Mouse (Mus musculus) retina, postnatal 1 day (tissue): ENCODE data around the gene Pik3cb.
A peak's percentile ranks its signal among the peaks of the same experiment; 100 is the strongest.

Experiments used
- DNase-seq: peaks from one replicate; pipeline ENCODE4 v3.0.0-alpha.2; 2012

Pik3cb gene

GRCm38 (mm10) chr9:99140063-99140882, at the start of gene Pik3cb:
Pik3cb (minus strand) TSS chr9:99140621.
- DNase-seq, result peak; percentile 95

- DNase-seq, result no peak
Measured at GRCm38 (mm10) chr9:99183043-99183670, 42.7 kb upstream of the Pik3cb start.

GRCm38 (mm10) chr9:99182121-99182520, 41.7 kb upstream of the Pik3cb start:
- no peak for DNase-seq

- DNase-seq, result peak; percentile 53
Measured at GRCm38 (mm10) chr9:99180272-99180671, 39.9 kb upstream of the Pik3cb start.

DNA sequence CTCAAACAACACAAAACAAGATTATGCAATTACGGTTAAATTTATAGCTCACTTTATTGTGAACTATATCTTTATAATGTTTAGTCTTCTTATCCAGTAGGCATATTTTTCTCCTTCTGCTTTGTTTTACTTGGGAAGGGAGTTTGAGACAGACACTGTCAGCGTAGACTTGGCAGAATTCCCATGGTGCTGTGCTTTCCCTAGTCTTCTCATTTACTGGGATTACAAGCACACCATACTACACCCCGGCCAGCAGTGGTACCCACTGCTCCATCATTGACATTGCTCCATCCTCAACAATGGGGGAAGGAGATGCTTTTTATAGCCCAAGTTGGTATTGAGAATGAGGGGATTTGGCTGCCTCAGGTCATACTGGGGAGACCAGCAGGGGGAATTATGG, 38.3 kb upstream of the Pik3cb start:
- DNase-seq, result no peak

DNA sequence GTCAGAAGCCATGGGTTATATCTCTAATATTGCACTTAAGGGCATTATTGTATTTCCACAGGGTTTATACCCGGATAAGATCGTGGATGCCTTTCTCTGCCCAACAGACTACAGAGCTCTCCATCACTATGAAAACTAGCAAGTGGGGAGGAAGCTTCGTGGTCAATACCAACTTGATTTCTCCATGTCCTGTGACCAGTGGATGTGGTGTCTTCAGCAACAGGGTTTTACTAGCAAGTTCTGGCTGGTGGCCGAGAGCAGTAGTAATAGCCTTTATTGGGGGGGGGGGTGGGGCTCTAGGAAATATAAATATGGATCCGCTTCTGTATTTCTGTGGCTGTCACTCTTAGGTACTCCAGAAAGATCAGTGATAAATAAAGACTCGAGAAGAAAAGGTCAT, 35.4 kb upstream of the Pik3cb start:
- DNase-seq, result no peak

GRCm38 (mm10) chr9:99172811-99173210, 32.4 kb upstream of the Pik3cb start:
- no peak for DNase-seq

DNA sequence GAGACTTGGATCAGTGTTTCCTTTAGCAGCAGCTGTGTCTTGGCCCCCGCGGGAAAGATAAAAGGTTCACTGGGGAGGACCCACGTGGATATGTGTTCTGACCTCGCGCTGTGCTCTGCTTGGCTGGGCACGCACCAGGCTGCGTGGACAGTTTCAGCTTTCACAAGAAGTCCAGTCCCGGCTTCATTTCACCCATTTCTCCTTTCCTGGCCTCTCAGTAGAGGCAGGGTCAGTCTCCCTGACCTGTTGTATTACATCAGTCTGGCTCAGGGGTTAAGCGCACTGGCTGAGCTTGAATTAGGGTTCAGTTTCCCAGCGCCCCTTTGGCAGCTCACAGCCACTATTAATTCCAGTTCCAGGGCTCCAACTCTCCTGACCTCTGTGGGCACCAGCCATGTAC, 30.8 kb upstream of the Pik3cb start:
- DNase-seq, result no peak

GRCm38 (mm10) chr9:99169029-99169428, 28.6 kb upstream of the Pik3cb start:
- no peak for DNase-seq

DNA sequence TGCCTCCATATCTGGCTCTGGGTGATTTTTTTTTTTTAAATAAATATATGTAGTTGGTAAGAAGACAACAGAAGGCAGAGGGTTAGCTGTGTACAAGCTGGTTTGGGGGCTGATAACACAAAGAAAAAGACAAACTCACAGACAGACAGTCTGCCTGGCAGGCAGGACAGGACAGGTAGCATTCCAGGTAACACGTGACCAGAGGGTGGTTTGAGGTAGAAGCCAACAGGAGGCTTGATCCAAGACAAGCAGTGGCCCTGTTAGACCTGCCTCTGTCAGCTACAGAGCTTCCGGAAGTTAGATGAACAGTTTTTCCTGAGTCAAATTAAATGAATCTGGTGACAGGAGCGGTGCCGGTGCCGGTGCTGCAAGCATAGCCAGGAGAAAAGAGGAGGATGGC, 26.5 kb upstream of the Pik3cb start:
- DNase-seq, result no peak

GRCm38 (mm10) chr9:99165956-99166355, 25.5 kb upstream of the Pik3cb start:
- DNase-seq, result no peak

DNA sequence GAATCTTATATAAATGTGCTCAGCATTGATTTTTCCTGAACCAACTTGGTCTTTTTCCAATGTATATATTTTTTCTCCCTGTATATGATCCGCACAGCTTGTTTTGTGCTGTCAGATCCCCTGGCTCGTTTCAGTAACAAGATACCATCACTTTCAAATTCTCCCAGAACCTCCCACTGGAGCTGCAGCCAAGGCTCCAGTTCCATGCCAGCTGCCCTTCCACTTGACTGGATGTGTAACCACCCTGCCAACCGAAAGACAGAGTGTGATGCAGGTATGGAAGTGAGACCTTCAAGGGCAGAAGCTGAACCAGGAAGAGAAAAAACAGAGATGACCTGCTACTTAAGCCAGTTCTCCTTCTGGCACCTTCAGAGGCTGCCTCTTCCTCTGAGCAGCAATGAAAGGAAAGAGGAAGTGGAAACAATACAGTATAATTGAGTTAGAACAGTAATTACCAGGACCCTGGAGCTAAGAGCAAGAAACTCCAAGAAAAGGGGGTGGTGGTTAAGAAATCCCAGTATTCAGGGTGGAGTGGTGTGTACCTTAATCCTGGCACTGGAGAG, 24.3 kb upstream of the Pik3cb start:
- peak; percentile 42 for DNase-seq

DNA sequence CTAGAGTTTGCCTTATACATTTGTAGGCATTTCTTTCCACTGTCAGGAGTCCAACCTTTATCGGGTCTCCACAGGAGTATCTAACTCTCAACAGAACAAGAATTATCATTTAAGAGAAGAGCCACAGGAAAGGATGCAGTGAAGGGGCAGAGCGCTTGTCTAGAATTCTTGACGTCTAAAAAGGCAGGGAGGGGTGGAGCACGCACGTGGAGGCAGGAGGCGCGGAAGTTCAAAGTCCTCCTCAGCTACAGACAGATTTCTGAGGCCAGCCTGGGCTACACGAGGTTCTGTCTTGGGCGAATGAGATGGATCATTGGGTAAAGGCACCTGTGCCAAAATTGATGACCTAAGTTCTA, 23.7 kb upstream of the Pik3cb start:
- DNase-seq, result no peak

- DNase-seq, result peak; percentile 72
Measured at GRCm38 (mm10) chr9:99163420-99164147, 23.2 kb upstream of the Pik3cb start.

DNA sequence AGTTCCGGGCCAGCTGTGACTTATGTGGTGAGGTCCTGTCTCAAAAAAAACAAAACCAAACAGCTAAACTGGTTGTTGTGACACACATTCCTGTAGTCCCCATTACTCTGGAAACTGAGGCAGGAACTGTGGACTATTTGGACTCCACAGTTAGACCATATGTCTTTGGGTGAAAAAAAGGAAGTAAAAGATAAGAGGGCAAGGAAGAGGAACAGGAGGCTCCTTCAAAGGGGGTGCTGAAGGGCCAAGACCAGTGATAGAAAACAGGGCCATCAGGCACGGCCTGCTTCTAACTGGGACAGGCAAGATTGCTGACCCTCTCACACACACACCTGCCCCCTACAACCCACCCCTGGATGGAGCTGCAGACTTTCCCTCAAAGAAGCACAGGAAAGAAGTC, 22.4 kb upstream of the Pik3cb start:
- no peak for DNase-seq

- no peak for DNase-seq
Measured at GRCm38 (mm10) chr9:99160780-99161179, 20.4 kb upstream of the Pik3cb start.

GRCm38 (mm10) chr9:99159932-99160331, 19.5 kb upstream of the Pik3cb start:
- DNase-seq, result no peak

DNA sequence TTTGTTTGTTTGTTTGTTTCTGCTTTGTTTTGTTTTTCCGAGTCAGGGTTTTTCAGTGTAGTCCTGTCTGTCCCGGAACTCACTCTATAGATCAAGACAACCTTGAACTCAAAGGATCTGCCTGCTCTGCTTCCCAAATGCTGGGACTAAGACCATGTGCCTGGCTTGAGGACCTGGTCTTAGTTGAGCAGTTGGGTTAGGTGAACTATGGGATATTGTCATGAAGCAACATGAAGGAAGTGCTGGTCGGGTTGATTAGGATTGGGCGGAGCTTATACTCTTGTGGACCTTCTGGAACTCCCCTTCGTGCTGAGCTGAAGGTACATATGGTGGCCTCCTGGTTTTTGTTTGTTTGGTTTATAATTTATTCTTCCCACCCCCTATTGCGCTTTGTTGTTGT, 18.3 kb upstream of the Pik3cb start:
- DNase-seq, result no peak

- no peak for DNase-seq
Measured at GRCm38 (mm10) chr9:99158203-99158632, 17.8 kb upstream of the Pik3cb start.

DNA sequence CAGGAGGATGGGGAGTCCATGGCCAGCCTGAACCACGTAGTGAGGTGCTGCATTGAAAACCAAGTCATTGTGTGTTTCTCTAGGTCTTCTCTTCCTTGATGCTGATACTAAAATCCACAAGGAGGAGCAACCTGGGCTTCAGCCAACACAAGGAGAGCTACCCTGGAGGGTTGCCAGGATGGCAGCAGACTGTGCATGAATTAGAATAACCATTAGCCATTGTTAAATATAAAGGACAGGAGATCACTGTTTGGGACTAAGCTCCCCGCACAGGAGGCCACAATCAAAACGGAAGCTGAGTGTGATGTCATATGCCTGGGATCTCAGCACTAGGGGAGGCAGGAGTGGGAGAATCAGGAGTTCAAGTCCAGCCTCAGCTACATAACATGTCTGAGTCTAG, 13.2 kb upstream of the Pik3cb start:
- DNase-seq, result peak; percentile 61

- DNase-seq, result no peak
Measured at GRCm38 (mm10) chr9:99152699-99153490, 12.5 kb upstream of the Pik3cb start.

- DNase-seq, result no peak
Measured at GRCm38 (mm10) chr9:99146855-99147735, 6.7 kb upstream of the Pik3cb start.
